Mouse (Mus musculus) R1 (cell line): Measurements from ENCODE around the gene Chst15.

Experiments used
- DNase-seq: peaks from one replicate; pipeline ENCODE4 v3.0.0-alpha.2; 2018; ENCODE audit warnings: low read depth, low spot score

Chst15 gene

GRCm38 (mm10) chr7:132317036-132317541 lies at the start of gene Chst15:
Gene Chst15, minus strand, starts transcription at chr7:132317228.
- peak; percentile 90 for DNase-seq

- no peak for DNase-seq
These were observed 48.8 kb upstream of the Chst15 start for GRCm38 (mm10) chr7:132365703-132366384.

- no peak for DNase-seq
These were observed 48.1 kb upstream of the Chst15 start for GRCm38 (mm10) chr7:132365111-132365510.

GRCm38 (mm10) chr7:132364506-132364905 lies 47.5 kb upstream of the Chst15 start:
- no peak for DNase-seq

GRCm38 (mm10) chr7:132360336-132360735 lies 43.3 kb upstream of the Chst15 start:
- DNase-seq, result no peak

GRCm38 (mm10) chr7:132358709-132359108 lies 41.7 kb upstream of the Chst15 start:
- no peak for DNase-seq

- no peak for DNase-seq
These were observed 41.2 kb upstream of the Chst15 start for GRCm38 (mm10) chr7:132358250-132358649.

GRCm38 (mm10) chr7:132357841-132358237 lies 40.8 kb upstream of the Chst15 start:
- DNase-seq, result no peak

GRCm38 (mm10) chr7:132356881-132357840 lies 40.1 kb upstream of the Chst15 start:
- DNase-seq, result no peak

GRCm38 (mm10) chr7:132356185-132356584 lies 39.2 kb upstream of the Chst15 start:
- DNase-seq, result no peak

GRCm38 (mm10) chr7:132355767-132356166 lies 38.7 kb upstream of the Chst15 start:
- DNase-seq, result no peak

- DNase-seq, result no peak
These were observed 32.1 kb upstream of the Chst15 start for GRCm38 (mm10) chr7:132349075-132349572.

GRCm38 (mm10) chr7:132347273-132348045 lies 30.4 kb upstream of the Chst15 start:
- DNase-seq, result peak; percentile 75

- peak; percentile 48 for DNase-seq
These were observed 28.6 kb upstream of the Chst15 start for GRCm38 (mm10) chr7:132345526-132346070.

GRCm38 (mm10) chr7:132344606-132345005 lies 27.6 kb upstream of the Chst15 start:
- no peak for DNase-seq

GRCm38 (mm10) chr7:132343900-132344299 lies 26.9 kb upstream of the Chst15 start:
- DNase-seq, result no peak

- peak; percentile 57 for DNase-seq
These were observed 26.1 kb upstream of the Chst15 start for GRCm38 (mm10) chr7:132343146-132343545.

GRCm38 (mm10) chr7:132339041-132339839 lies 22.2 kb upstream of the Chst15 start:
- no peak for DNase-seq

GRCm38 (mm10) chr7:132338350-132338749 lies 21.3 kb upstream of the Chst15 start:
- DNase-seq, result no peak

- DNase-seq, result no peak
These were observed 20.4 kb upstream of the Chst15 start for GRCm38 (mm10) chr7:132337268-132337917.
